Comparison of ENCODE assay signal across 16 mouse cellular contexts in genomic region chr13:30820555-30820954, GRCm38 (mm10).
"Had no signal": no experiment of that assay in that cellular context is flagged by ENCODE, and none has a peak within 500 bp of the region (broad histone marks: within the 10 kb centered on the region; RNA-seq: fewer than 3 reads in every experiment).

No protein-coding gene starts in this region.

- H3K27ac ChIP-seq: left cerebral cortex, adult 2 months; limb, embryonic 10.5 days; liver, embryonic 15.5 days; macrophage; midbrain, embryonic 13.5 days; neural tube, embryonic 13.5 days; stomach, postnatal 0 days had no signal

- H3K27me3 ChIP-seq: liver, embryonic 15.5 days; midbrain, embryonic 13.5 days; neural tube, embryonic 13.5 days had no signal

- DNase-seq: kidney, adult 8-10 months; kidney, postnatal 25 days; lung, embryonic 14.5 days; lung, postnatal 10 days; right cerebral cortex, adult 18-20 months; right cerebral cortex, postnatal 25 days; thymus, postnatal 36 days had no signal

- H3K4me2 ChIP-seq: liver, embryonic 11.5 days; liver, embryonic 15.5 days; lung, embryonic 14.5 days; midbrain, embryonic 13.5 days; neural tube, embryonic 13.5 days had no signal

- H3K9ac ChIP-seq: liver, embryonic 15.5 days; lung, embryonic 14.5 days; midbrain, embryonic 13.5 days; neural tube, embryonic 13.5 days had no signal

- H3K4me1 ChIP-seq: limb, embryonic 10.5 days; liver, embryonic 15.5 days; midbrain, embryonic 13.5 days; neural tube, embryonic 13.5 days had no signal

- H3K9me3 ChIP-seq: limb, embryonic 10.5 days; liver, embryonic 15.5 days; midbrain, embryonic 13.5 days; neural tube, embryonic 13.5 days had no signal

- ATAC-seq: intestine, embryonic 16.5 days; midbrain, embryonic 13.5 days had no signal

- H3K4me3 ChIP-seq: left cerebral cortex, adult 2 months; limb, embryonic 10.5 days; liver, embryonic 15.5 days; midbrain, embryonic 13.5 days; neural tube, embryonic 13.5 days had no signal
